Mouse (Mus musculus) ES-E14 (cell line): Measurements from ENCODE around the gene Gm10959.

Experiments used
- CHD2 ChIP-seq: IDR thresholded peaks from 2 replicates; pipeline ENCODE4 v1.6.1; 2014; ENCODE audit warnings: mild to moderate bottlenecking, low read depth, low read length, inconsistent platforms
- MAFK ChIP-seq: IDR thresholded peaks from 2 replicates; pipeline ENCODE4 v1.6.1; 2014; ENCODE audit warnings: mild to moderate bottlenecking, low read depth, low read length, inconsistent platforms; ENCODE audit not compliant: insufficient read depth
- ZC3H11A ChIP-seq: IDR thresholded peaks from 2 replicates; pipeline ENCODE4 v1.6.1; 2012; ENCODE audit warnings: low read depth, mild to moderate bottlenecking, inconsistent platforms, low read length, borderline replicate concordance
- ZNF384 ChIP-seq: IDR thresholded peaks from 2 replicates; pipeline ENCODE4 v1.6.1; 2012; ENCODE audit warnings: low read depth, low read length, inconsistent platforms

GRCm38 (mm10) chr3:122924009-122924914 lies 5.1 kb upstream of the Gm10959 start, which contains the start of gene 1810037I17Rik:
- no peak for TF ChIP-seq ZC3H11A
- no peak for TF ChIP-seq MAFK
- TF ChIP-seq ZNF384 = no peak
- TF ChIP-seq CHD2 = no peak
